Mouse (Mus musculus): ENCODE measurements around the gene Gripap1.

- TF ChIP-seq POLR2A (IDR thresholded peaks at IDR 0.05; ENCODE audit: low read depth, low read length) (no peak), CTCF (conservative IDR thresholded peaks at IDR 0.05; ENCODE audit: insufficient read depth, insufficient read length, low read depth, low read length) (no peak)
Measured at GRCm38 (mm10) chrX:7750432-7751116, 39.0 kb upstream of the Gripap1 start, which contains the start of gene Ccdc120.

Data from kidney, adult 2 months (tissue).